Mouse (Mus musculus) brain, embryonic 14.5 days (tissue): ENCODE data around the gene Aldh6a1. TPM values are rescaled to one million over a fixed set of nuclear protein-coding genes. Genes with fewer than 3 reads are reported as not detected.

Experiments used
- DNase-seq: peaks from one replicate; pipeline ENCODE4 v3.0.0-alpha.2; 2011; ENCODE audit warnings: low read depth
- CTCF ChIP-seq: fragments of 200-500 bp; IDR thresholded peaks from 2 replicates; pipeline ENCODE4 v1.5.1; 2012; ENCODE audit warnings: inconsistent platforms, mild to moderate bottlenecking, moderate library complexity, borderline replicate concordance; ENCODE audit not compliant: insufficient read depth, insufficient read length; ENCODE audit errors: extremely low read depth
- POLR2A ChIP-seq: fragments of 200-500 bp; IDR thresholded peaks from 2 replicates; pipeline ENCODE4 v1.6.1; 2012; ENCODE audit warnings: mild to moderate bottlenecking, inconsistent platforms, borderline replicate concordance; ENCODE audit not compliant: poor library complexity, insufficient read depth, insufficient read length, severe bottlenecking; ENCODE audit errors: extremely low read depth
- polyA plus RNA-seq: library from polyadenylated mRNA; depleted of rRNA; stranded (reverse); fragments of >200 nt; gene quantifications from 2 replicates; pipeline ENCODE4 v1.2.3, GENCODE M21; 2012

The Aldh6a1 gene
- polyA plus RNA-seq, 1 experiment: 19.3 TPM

DNA sequence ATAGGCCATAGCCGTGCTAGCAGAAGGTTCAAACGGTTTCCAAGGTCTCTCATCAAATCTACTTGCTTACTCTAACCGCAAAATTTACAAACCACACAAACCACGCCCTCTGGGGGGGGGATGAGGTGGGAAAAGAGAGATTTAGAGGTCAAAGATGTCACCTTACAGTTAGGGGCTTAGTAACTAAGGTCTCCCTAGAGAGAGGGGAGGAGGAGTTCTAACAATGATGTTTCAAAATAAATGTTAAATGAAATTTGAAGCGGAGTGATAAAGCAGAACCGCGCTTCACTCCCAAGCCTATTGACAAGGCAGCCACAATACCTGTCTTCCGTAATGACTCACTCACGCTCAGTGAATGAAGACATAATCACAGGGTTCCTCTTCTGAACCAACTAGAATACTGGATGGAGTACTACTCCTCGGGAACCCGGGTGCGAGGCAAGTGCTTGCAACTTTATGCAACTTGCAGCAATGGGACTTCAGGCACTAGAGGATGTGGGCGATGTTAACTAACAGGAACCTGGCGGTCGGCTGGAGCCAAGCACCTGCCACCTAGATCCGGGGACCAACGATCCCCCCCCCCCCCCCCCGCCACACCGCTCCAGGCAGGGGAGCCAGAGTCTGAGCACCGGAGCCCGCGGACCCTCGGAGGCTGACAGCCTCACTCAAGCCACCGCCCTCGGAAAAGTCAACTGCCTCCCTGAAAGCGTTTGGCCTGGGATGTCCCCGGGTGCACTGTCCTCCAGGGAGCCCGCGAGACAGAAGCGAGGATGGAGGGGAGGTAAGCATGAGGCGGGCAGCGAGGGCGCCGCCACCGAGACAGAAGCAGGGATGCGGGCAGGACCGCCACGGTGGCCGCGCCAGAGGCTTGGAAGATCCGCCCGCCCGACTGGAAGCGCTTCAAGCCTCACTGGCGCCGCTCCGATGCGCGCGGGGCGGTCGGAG is 42.7 kb downstream of the Aldh6a1 start:
- TF ChIP-seq POLR2A (no peak), CTCF (no peak)
- peak; percentile 56 for DNase-seq

DNA sequence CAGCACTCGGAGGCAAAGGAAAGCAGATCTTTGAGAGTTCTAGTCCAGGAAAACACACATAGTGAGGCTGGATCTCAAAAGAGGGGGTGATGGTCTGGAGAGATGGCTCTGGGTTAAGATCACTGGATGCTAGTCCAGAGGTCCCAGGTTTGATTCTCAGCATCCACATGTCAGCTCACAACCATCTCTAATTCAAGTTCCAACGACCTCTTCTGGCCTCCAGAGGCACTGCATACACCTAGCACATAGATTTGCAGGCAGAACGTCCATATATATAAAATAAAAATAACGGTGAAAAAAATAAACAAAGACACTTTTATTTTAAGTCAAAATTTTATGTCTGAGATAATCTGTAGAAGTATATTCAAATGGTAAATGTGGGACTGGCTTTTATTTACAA is 43.5 kb downstream of the Aldh6a1 start:
- TF ChIP-seq CTCF: no peak
- no peak for TF ChIP-seq POLR2A

DNA sequence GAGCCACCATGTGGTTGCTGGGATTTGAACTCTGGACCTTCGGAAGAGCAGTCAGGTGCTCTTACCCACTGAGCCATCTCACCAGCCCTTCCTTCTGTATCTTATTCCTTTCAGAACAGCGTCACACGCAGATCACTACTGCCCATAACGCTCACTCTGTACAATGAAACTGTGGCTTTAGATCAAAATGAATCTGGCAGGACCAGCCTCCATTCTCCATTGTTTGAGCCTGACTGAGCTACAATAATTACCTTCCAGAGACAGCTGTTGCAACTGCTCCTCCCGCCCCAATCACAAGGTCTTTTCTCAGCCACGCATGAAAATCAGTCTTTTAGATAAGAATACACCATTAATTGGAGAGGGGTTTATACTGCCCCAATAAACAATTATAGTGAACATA is 46.3 kb downstream of the Aldh6a1 start:
- peak; percentile 27 for DNase-seq
- TF ChIP-seq CTCF (no peak), POLR2A (no peak)

More for the DNA sequence above, 43.5 kb downstream of the Aldh6a1 start:
- no peak for DNase-seq

DNA sequence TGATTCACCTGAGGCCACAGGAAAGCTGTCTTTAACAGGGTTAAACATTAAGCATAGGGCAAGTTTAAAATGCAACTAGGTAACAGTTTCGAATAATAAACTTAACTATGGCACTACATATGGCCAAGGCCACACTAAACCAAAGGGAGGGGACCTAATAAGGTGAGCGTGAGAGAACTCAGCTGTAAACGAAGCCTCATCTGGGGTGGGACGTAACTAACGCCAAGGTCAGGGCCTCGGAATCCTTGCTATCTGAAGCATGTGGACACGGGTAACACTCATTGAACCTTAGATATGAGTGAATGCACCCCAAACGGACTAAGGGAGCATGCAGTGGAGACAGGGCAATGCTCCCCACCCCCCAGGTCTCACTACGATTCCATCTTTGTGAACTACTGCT is 47.9 kb downstream of the Aldh6a1 start:
- TF ChIP-seq CTCF (no peak), POLR2A (no peak)
- DNase-seq: no peak

DNA sequence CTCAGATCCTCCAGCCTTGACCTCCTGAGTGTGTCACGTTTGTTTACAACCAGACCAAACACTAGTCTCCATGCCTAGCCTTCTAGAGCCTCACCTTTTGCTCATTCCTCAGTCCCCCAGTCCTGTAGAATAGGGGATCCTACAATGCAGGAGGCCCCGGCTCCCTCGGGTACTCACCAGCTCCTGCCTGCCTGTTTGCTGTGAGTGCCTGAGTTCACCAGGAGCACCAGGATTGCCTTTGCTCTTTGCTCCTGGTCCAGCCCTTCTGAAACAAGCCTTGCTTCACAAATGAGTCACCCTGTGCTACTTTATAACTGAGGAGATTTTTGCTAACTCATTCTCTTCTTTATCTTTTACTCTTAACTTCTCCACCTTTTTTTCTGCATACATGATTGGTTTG is 50.2 kb downstream of the Aldh6a1 start:
- TF ChIP-seq CTCF (no peak), POLR2A (no peak)
- DNase-seq: no peak

- TF ChIP-seq CTCF: no peak
- TF ChIP-seq POLR2A: no peak
- no peak for DNase-seq
These were observed 50.7 kb downstream of the Aldh6a1 start for GRCm38 (mm10) chr12:84400068-84400467.

DNA sequence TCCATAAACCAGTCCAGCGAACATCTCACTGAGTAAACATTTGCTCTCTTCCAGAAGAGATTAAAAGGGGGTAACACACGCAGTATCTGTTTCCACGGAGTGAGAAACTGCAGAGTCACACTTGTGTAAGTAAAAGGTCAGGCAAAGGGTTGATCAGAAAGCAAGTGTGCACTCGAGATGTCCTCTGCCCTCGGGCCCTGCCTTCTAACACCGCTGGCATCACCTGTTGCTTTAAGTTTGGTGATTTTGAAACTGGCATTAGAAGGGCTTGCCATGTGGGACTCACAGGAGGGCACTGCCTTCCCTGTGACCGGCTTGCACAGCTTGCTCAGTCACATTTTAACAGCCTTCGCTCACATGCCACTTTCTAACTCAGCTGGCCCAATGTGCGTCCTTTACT is 51.1 kb downstream of the Aldh6a1 start:
- DNase-seq: no peak

GRCm38 (mm10) chr12:84399135-84399534 is 51.7 kb downstream of the Aldh6a1 start:
- TF ChIP-seq CTCF (no peak), POLR2A (no peak)
- DNase-seq: no peak

More for the DNA sequence above, 51.1 kb downstream of the Aldh6a1 start:
- TF ChIP-seq CTCF (no peak), POLR2A (no peak)

DNA sequence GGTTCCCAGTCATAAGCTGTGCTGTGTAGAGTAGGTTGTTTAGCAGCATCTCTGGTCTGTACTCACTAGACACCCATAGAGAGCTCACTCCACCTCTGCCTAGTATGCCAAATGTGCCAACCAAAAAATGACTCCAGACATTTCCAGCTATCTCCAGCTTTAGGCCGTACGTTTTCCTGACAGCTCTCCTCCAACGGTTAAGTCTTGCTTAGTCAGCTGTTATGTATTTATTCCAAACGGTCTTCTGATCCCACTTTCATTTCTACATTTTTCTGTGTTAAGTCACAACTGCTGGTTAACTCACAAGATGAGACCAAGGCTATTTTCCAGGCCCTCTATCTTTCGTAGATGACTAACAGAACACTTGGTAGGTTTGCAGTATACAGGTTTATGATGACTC is 52.2 kb downstream of the Aldh6a1 start:
- TF ChIP-seq CTCF: no peak
- TF ChIP-seq POLR2A: no peak
- DNase-seq: no peak

- no peak for DNase-seq
- TF ChIP-seq CTCF (no peak), POLR2A (no peak)
These were observed 53.1 kb downstream of the Aldh6a1 start for GRCm38 (mm10) chr12:84397685-84398084.

DNA sequence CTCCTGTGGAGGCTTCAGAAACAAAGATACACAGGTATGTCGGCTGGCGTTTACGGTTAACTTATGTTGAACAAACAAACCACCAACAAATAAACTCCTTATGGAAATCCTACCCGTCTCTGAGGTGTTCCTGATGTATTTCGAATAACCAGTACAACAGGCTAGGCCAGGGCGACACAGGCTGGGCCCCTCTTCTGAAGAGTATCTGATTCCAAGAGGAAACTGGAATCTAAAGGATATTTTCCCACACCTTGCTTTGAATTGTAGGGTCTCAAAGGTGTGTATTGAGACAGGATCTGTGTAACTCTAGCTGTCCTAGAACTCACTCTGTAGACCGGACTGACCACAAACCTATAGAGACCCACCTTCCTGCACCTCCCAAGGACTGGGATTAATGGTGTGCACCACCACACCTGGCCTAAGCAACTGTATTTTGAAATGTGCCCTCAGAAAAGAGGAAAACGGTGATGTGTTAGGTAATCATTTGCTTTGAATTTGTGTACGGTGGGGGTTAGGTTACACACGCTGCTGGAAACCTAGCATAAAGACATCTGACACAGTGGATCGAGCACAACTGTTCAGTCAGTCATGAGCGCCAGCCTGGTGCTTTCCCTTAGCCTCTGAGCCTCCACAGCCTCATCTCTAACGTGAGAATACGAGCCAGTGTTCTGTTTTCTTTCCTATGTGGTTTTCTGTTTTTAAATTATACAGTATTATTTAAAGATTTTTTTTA is 53.7 kb downstream of the Aldh6a1 start:
- TF ChIP-seq POLR2A (no peak), CTCF (no peak)
- DNase-seq: no peak
